Mouse (Mus musculus) small intestine, adult 2 months (tissue): ENCODE measurements around the gene Tnfsf10. TPM values are rescaled to one million over a fixed set of nuclear protein-coding genes. Genes with fewer than 3 reads are reported as not detected.
"Not testable (repeated sequence)": the region's sequence is repeated elsewhere in the genome, so short reads cannot be mapped to it uniquely, and the experiment has no call there.

Experiments
- H3K27ac ChIP-seq: fragments of 200-500 bp; 2 replicates; pipeline ENCODE4 v1.5.1; 2012; ENCODE audit warnings: low read depth, low read length, control low read depth, inconsistent platforms; ENCODE audit not compliant: insufficient read depth
- H3K27me3 ChIP-seq: fragments of 200-500 bp; 2 replicates; pipeline ENCODE4 v1.6.1; 2012; ENCODE audit warnings: mild to moderate bottlenecking, moderate library complexity, low read length, inconsistent platforms; ENCODE audit not compliant: control insufficient read depth, insufficient read depth
- H3K36me3 ChIP-seq: fragments of 200-500 bp; 2 replicates; pipeline ENCODE4 v1.6.1; 2012; ENCODE audit warnings: mild to moderate bottlenecking, low read length, control low read depth, inconsistent platforms; ENCODE audit not compliant: control insufficient read depth, insufficient read depth
- H3K4me1 ChIP-seq: fragments of 200-500 bp; 2 replicates; pipeline ENCODE4 v1.6.1; 2012; ENCODE audit warnings: low read length, inconsistent platforms, mixed read lengths; ENCODE audit not compliant: control insufficient read depth, insufficient read depth, insufficient read length
- H3K4me3 ChIP-seq: fragments of 200-500 bp; 2 replicates; pipeline ENCODE4 v1.5.1; 2012; ENCODE audit warnings: low read depth, mild to moderate bottlenecking, control low read depth, inconsistent platforms, low read length, moderate library complexity
- CTCF ChIP-seq: fragments of 200-500 bp; IDR thresholded peaks from 2 replicates; pipeline ENCODE4 v1.5.1; 2012; ENCODE audit warnings: low read depth, mild to moderate bottlenecking, control low read depth, inconsistent platforms, low read length, moderate library complexity, mixed read lengths; ENCODE audit not compliant: insufficient replicate concordance, insufficient read length; ENCODE audit errors: extremely low read depth
- POLR2A ChIP-seq: fragments of 200-500 bp; IDR thresholded peaks from 2 replicates; pipeline ENCODE4 v1.6.1; 2012; ENCODE audit warnings: low read depth, mild to moderate bottlenecking, control low read depth, inconsistent platforms, low read length, moderate library complexity
- WGBS: fragments of 180-500 bp; shearing (Covaris S2); methylation state at CpG from one replicate; pipeline ENCODE4 v1.1.7; 2018; 5-methylcytosine and 5-hydroxymethylcytosine counted together
- polyA plus RNA-seq: library from polyadenylated mRNA; depleted of rRNA; stranded (reverse); fragments of >200 nt; gene quantifications from 2 replicates; pipeline ENCODE4 v1.2.3, GENCODE M21; 2012

The Tnfsf10 gene
- polyA plus RNA-seq, 1 experiment = 10.0 TPM

- TF ChIP-seq CTCF = no peak
- no peak for TF ChIP-seq POLR2A
- no peak overlapping the region for H3K4me3 ChIP-seq
- H3K4me1 ChIP-seq = peaks cover 8% of the 10 kb centered on the region; the same call in 1 of the 2 replicates
- 87% methylated on average over 5 of the region's 5 CpGs for WGBS
- H3K27ac ChIP-seq = no peak overlapping the region
- H3K36me3 ChIP-seq = no peaks in the 10 kb centered on the region
- no peaks in the 10 kb centered on the region for H3K27me3 ChIP-seq
These were observed 26.5 kb upstream of the Tnfsf10 start for GRCm38 (mm10) chr3:27290285-27290684.

GRCm38 (mm10) chr3:27290945-27291344, 25.9 kb upstream of the Tnfsf10 start:
- 74% methylated on average over 5 of the region's 5 CpGs for WGBS
- H3K4me1 ChIP-seq, H3K36me3 ChIP-seq, H3K4me3 ChIP-seq, H3K27ac ChIP-seq, H3K27me3 ChIP-seq: not testable (repeated sequence)
- TF ChIP-seq CTCF = peak; percentile 11; the same call in 1 of the 2 replicates

GRCm38 (mm10) chr3:27291411-27291810, 25.4 kb upstream of the Tnfsf10 start:
- not testable (repeated sequence) for H3K27me3 ChIP-seq, H3K27ac ChIP-seq, H3K36me3 ChIP-seq, H3K4me3 ChIP-seq, H3K4me1 ChIP-seq
- WGBS = 82% methylated on average over 4 of the region's 4 CpGs

- Histone ChIP-seq H3K36me3 (no peaks in the 10 kb centered on the region), H3K4me3 (no peak overlapping the region), H3K27ac (no peak overlapping the region), H3K27me3 (no peaks in the 10 kb centered on the region), H3K4me1 (peaks cover 3% of the 10 kb centered on the region; the same call in 1 of the 2 replicates)
- 76% methylated on average over 7 of the region's 7 CpGs for WGBS
- TF ChIP-seq CTCF (no peak), POLR2A (no peak)
These were observed 23.0 kb upstream of the Tnfsf10 start for GRCm38 (mm10) chr3:27293645-27294385.

- Histone ChIP-seq H3K27ac (no peak overlapping the region), H3K4me1 (no peaks in the 10 kb centered on the region; the same call in 1 of the 2 replicates), H3K4me3 (no peak overlapping the region), H3K27me3 (no peaks in the 10 kb centered on the region), H3K36me3 (no peaks in the 10 kb centered on the region)
- TF ChIP-seq CTCF (no peak), POLR2A (no peak)
- 90% methylated on average over 4 of the region's 4 CpGs for WGBS
These were observed 16.4 kb upstream of the Tnfsf10 start for GRCm38 (mm10) chr3:27300451-27300850.

- no peaks in the 10 kb centered on the region for H3K36me3 ChIP-seq
- WGBS = 27% methylated on average over 9 of the region's 9 CpGs
- no peak overlapping the region for H3K27ac ChIP-seq
- no peaks in the 10 kb centered on the region for H3K27me3 ChIP-seq
- H3K4me1 ChIP-seq = no peaks in the 10 kb centered on the region; the same call in 1 of the 2 replicates
- no peak overlapping the region for H3K4me3 ChIP-seq
- TF ChIP-seq POLR2A = no peak
- no peak for TF ChIP-seq CTCF
These were observed 14.3 kb upstream of the Tnfsf10 start for GRCm38 (mm10) chr3:27302339-27303022.

GRCm38 (mm10) chr3:27306815-27307214, 10.0 kb upstream of the Tnfsf10 start:
- 74% methylated on average over 10 of the region's 10 CpGs for WGBS
- no peaks in the 10 kb centered on the region for H3K27me3 ChIP-seq
- H3K27ac ChIP-seq = no peak overlapping the region
- H3K36me3 ChIP-seq = no peaks in the 10 kb centered on the region
- no peaks in the 10 kb centered on the region; the same call in 1 of the 2 replicates for H3K4me1 ChIP-seq
- no peak overlapping the region for H3K4me3 ChIP-seq
- TF ChIP-seq CTCF (no peak), POLR2A (no peak)
